Mouse (Mus musculus): ENCODE measurements at regions not wholly inside any gene's neighbourhood (a gene's known extent, or its start where the extent isn't known, plus 50 kb on each side); places are given as distances from the start of the nearest gene placed in this dataset.

DNA sequence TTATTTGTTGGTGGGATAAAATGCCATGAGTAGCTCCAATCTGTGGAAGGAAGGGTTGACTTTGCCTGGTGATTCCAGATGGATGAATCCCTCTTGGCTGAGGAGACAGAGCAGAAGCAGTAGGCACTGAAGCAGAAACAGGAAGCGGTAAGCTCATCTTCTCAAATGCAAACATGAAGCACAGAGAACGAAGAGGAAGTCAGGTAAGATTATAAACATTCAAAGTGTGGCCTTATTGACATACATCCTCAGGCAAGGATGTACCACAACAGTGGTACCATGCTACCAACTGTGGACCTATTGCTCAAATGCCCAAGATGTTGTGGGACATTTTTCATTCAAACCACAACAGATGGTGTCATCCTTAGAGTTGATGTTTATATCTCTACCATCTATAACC is 608.4 kb upstream of the Fam92a start:
- Histone ChIP-seq H3K27ac (no peak overlapping the region), H3K4me3 (no peak overlapping the region)
- TF ChIP-seq CTCF (IDR thresholded peaks at IDR 0.05) = no peak
- DNase-seq = no peak
- intact Hi-C loops (cut with DNase I) = no loop called here

DNA sequence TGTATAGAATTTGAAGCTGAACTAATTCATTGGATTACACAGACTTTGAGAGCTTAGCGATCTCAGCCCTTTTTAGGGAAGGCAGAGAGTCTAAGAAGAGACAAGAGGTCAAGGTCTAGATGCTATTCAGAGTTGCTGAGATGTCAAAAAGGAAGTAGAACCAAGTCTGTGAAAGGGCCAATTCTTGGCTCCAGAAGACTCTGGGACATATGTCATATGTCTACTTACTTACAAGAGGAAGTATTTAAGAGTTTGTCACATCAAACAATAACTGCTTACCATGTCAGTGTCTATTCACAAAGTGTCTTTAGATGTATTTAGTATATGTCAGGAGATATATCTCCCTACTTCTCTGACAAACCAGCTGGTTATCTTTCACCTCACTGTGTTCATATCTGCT is 607.4 kb upstream of the Fam92a start:
- intact Hi-C loops (cut with DNase I) = no loop called here

DNA sequence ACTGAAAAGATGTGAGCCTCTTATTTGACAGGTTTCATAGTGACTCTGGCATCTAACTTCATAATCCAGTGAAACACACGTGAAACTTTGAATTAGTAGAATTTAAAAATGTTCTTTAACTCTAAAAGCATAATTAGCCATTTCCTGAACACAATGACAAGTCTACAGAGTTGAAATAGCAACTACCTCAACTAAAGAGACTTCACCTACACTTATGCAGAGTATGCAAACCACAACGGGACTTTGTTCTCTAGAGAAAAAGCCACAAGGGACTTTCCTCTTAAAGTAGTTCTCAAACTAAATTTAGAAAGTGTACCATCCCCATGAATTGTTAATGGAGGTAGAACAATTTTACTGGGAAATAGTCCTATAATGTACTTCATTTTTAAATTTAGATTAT is 606.3 kb upstream of the Fam92a start:
- DNase-seq = no peak
- intact Hi-C loops (cut with DNase I) = no loop called here
- TF ChIP-seq CTCF (IDR thresholded peaks at IDR 0.05) = no peak
- Histone ChIP-seq H3K4me3 (no peak overlapping the region), H3K27ac (no peak overlapping the region)

More for the DNA sequence above, 607.4 kb upstream of the Fam92a start:
- DNase-seq = no peak
- H3K4me3 ChIP-seq = no peak overlapping the region
- H3K27ac ChIP-seq = no peak overlapping the region
- no peak for TF ChIP-seq CTCF (IDR thresholded peaks at IDR 0.05)

DNA sequence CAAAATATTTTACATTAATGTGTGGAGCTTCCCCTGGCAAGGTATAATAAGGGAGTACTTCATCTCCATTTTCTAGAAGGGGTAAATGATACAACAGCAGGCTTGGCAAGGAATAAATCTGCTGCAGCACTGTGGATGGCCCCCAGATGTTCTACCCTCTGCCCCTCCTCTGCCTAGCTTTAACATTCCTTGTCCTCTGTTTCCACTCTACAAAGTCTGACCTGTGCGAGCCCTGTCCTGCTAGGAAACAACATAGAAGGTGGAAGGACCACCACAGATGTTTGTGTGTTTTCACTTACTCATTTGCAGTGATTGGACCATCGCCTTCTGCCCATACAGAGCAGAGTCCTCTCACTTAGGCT is 604.4 kb upstream of the Fam92a start:
- no peak for DNase-seq
- H3K27ac ChIP-seq = no peak overlapping the region
- H3K4me3 ChIP-seq = no peak overlapping the region
- intact Hi-C loops (cut with DNase I) = no loop called here
- no peak for TF ChIP-seq CTCF (IDR thresholded peaks at IDR 0.05)

DNA sequence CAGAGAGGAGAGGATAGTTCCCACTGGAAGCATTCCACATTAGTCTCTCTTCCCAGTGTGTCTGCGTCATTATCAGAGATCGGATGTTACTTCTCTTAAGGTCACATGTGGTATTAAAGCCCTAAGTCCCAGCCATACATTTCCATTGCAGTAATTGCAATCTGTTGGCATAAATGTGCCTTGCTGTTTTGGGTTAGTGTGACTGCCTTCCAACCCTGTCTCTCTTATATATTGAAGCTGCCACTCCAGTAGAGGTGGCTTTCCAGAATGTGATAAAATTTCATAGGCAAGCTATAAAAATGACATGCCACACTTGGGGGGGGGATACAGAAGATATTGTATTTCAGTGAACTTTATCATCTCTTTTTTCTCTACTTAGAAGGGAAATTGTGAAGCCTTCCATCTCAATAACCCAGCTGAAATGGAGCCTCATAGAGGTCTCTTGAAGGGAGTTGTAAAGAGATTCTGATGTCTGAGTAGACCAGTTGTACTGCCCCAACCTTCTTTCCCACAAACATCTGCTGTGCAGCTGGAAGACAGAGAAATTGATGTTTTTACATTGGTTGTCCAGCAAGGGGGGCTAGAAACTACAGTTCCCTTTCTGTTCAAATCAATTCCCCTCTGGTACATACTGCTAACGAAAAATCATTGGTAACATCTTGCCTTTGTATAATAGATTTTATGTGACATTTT is 603.9 kb upstream of the Fam92a start:
- TF ChIP-seq CTCF (IDR thresholded peaks at IDR 0.05) = no peak
- Histone ChIP-seq H3K4me3 (no peak overlapping the region), H3K27ac (no peak overlapping the region)
- intact Hi-C loops (cut with DNase I) = no loop called here
- DNase-seq = no peak

DNA sequence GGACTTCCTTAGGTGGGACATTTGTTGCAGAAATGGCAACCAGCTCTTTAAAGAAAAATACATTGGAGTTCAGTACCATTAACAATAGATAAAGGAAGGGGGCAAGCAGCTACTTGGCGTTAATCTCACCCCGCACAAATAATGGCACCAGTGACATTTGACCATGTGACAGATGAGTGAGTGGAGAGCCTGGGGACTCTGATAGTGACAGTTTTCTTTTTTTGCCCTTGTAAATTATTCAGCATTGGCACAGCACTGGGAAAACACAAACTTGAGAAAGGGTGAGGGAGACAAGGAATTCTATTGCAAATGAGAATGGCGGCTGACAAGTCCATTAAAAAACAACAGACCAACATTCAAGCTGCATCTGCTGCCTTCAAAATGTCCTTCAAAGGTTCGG is 603.3 kb upstream of the Fam92a start:
- H3K27ac ChIP-seq = no peak overlapping the region
- TF ChIP-seq CTCF (IDR thresholded peaks at IDR 0.05) = no peak
- no peak for DNase-seq
- H3K4me3 ChIP-seq = no peak overlapping the region
- intact Hi-C loops (cut with DNase I) = no loop called here

DNA sequence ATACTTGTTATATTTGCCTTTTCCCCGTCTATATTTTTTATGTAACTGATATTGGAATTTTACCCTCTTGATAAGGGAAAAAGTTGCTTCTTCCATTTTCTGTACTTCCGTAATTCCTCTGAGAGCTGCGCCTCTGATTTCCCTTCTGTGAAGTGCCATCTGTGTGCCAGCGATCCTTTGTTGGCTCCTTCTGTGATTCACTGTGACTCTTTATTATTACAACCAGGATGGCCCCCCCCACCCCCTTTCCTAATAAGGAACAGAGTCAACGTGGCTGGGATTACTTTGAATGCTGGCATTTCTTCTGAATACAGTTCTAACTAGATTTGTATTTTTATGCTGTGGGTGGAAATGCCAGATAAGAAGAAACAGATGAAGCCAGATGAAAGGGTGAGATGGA is 602.9 kb upstream of the Fam92a start:
- no peak overlapping the region for H3K4me3 ChIP-seq
- intact Hi-C loops (cut with DNase I) = no loop called here
- no peak for TF ChIP-seq CTCF (IDR thresholded peaks at IDR 0.05)
- no peak overlapping the region for H3K27ac ChIP-seq
- DNase-seq = no peak

DNA sequence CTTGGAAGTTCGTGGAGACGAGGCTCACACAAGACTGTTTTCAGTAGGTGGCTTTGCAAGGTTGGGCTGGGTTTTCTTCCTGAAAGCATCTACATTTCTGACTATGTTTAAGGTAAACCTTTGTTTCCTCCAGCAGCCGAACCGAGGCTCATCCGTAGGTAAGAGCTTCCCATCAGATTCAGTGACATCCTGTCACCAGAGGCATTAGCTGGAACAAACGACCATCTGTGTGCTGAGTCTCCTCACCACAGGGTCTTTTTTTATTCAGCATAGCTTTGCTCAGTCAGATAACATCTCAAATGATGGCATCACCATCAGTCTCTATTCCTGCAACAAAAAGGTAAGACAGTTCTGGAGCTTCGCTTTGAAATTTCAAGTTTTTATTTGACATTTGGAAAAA is 601.4 kb upstream of the Fam92a start:
- no peak for TF ChIP-seq CTCF (IDR thresholded peaks at IDR 0.05)
- Histone ChIP-seq H3K4me3 (no peak overlapping the region), H3K27ac (no peak overlapping the region)
- intact Hi-C loops (cut with DNase I) = no loop called here
- no peak for DNase-seq

DNA sequence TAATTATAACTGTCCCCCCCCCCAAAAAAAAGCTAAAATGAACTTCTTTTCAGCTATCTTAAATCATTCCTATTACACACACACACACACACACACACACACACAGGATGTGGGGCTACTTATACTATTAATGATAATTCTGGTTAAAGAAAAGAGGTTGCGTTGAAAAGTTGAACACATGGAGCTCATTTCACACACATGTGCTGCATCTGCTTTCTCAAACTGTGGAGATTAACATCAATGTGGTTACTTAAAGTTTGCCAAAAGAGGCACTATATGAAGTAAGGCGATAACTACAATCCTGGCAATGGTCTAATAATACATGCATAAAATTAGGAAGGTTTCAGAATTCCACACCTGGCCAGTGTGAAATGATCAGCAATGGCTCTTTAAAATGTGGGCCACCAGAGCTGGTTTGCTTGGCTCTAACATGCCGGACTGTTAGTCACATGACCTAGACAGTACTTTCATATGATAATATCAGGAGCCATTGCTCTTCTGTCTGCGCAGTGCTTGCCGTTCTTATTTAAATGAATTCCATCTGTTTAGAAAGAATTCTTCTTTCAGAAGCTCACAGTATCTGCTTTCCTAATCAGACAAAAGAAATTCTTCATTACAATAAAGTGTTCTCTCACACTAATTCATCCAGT is 598.4 kb upstream of the Fam92a start:
- Histone ChIP-seq H3K4me3 (no peak overlapping the region), H3K27ac (no peak overlapping the region)
- TF ChIP-seq CTCF (IDR thresholded peaks at IDR 0.05) = no peak
- no peak for DNase-seq
- intact Hi-C loops (cut with DNase I) = no loop called here

DNA sequence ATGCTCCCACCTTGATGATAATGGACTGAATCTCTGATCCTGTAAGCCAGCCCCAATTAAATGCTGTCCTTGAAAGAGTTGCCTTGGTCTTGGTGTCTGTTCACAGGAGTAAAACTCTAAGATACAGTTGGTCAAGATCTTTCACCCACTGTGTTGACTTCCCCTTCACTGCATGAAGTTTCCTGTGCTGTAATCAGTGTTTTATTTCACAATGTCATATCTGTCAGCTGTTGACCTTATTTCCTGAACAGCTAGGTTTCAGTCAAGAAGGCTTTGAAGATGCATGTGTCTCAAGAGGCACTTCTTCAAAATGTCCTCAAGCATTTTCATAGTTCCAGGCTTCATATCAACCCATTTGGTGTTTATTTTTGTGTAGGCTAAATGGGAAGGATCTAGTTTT is 597.3 kb upstream of the Fam92a start:
- no peak overlapping the region for H3K27ac ChIP-seq
- no peak for TF ChIP-seq CTCF (IDR thresholded peaks at IDR 0.05)
- intact Hi-C loops (cut with DNase I) = no loop called here
- no peak overlapping the region for H3K4me3 ChIP-seq
- DNase-seq = no peak

DNA sequence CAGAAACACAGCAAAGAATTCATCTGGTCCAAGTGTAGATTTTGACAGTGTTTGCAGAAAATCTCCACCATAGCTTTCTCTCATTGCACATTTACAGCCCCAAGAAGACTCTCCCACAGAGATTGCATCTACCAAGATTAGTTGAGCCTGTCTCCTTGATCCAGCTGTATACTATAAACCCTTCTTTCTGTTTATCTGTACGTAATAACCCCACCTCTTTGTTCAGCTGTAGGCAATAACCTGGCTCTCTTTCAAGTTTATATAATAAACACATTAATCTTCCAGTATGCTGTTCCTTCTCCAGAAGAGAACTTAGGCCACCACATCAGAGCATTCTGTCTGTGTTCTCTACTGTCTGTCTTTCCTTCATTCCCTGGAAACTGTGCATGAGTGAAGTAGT is 594.9 kb upstream of the Fam92a start:
- no peak for DNase-seq
- Histone ChIP-seq H3K27ac (no peak overlapping the region), H3K4me3 (no peak overlapping the region)
- no peak for TF ChIP-seq CTCF (IDR thresholded peaks at IDR 0.05)
- intact Hi-C loops (cut with DNase I) = no loop called here

DNA sequence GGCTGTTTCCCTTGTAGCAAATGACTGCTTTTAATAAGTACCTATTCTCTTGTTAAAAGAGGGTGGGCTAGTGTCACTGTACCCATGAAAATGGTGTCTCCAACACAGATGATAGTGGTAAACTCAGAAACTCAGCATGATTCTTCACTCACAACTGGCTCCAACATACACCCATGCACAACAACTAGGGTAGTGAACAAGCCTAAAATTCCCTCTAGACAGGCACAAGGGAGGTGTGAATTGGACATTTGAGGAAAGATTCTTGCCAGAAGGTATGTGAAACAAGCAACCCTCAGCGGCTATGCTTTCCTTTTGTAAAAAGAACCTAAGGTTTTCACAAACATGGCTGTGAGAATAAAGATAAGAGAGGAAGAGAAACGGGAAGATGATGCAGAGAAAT is 579.0 kb upstream of the Fam92a start:
- intact Hi-C loops (cut with DNase I) = no loop called here
- Histone ChIP-seq H3K4me3 (no peak overlapping the region), H3K27ac (no peak overlapping the region)
- TF ChIP-seq CTCF (IDR thresholded peaks at IDR 0.05) = no peak
- DNase-seq = no peak

DNA sequence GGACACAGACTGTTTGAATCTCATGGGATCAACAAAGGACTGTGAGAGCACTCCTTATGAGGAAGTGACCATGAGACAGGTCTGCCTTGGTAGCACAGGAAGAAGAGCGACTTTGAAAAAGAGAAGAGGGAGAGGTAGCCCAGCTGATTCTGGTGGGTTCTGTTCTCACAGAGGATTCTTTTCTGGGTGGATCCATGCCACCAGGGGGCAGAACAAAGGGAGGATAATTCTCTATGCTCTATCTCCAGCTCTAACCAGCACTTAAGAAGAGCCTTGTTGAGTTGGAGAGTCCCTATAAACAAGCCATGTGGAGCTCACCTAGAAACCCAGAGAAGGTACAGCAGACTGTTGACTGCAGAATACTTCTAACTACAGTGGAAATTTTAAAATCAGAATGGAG is 578.1 kb upstream of the Fam92a start:
- no peak overlapping the region for H3K27ac ChIP-seq
- no peak overlapping the region for H3K4me3 ChIP-seq
- no peak for DNase-seq
- no peak for TF ChIP-seq CTCF (IDR thresholded peaks at IDR 0.05)
- intact Hi-C loops (cut with DNase I) = no loop called here

DNA sequence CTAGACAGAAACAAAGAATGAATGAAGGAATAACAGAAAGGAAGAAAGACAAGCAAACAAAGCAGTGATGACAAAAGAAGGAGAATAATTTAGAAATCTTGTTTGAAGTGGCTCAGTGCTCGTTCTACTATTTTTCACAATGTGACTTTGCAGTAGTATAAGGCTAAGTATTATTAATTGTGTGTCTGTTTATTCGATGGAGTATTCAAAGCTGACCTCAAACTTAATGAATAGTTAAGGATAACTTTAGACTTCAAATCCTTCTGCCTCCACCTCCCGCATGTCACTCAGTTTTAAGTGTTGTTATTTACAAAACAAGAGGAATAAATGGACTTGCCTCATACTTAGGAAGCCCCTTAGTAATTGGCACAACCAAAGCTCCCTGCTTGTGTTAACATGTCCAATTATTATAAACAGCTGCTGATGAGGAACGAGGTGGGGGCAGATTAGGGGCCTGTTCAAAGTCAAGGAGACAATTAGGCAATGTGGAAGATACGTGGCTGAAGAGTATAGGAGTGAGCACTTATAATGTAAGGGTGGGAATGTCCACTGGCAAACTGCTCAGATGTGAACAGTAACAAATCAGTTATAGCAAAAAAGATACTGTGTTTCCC is 572.0 kb upstream of the Fam92a start:
- TF ChIP-seq CTCF (IDR thresholded peaks at IDR 0.05) = no peak
- DNase-seq = no peak
- H3K4me3 ChIP-seq = no peak overlapping the region
- intact Hi-C loops (cut with DNase I) = no loop called here
- no peak overlapping the region for H3K27ac ChIP-seq

All from gastrocnemius, adult 2 months (tissue).